Mouse (Mus musculus) B cell, adult (primary cell): ENCODE measurements around the gene Frmd6. TPM values are rescaled to one million over a fixed set of nuclear protein-coding genes. Genes with fewer than 3 reads are reported as not detected.

Source experiments
- total RNA-seq: library from RNA; stranded (reverse); gene quantifications from 4 replicates; pipeline ENCODE4 v1.2.4, GENCODE M21; 2023; ENCODE audit not compliant: inconsistent age

Gene Frmd6
- 6.6 to 9.5 TPM (median 7.9 TPM) in 4 replicates for total RNA-seq

GRCm38 (mm10) chr12:70824729-70825650, at the start of gene Frmd6:
Frmd6 (plus strand) TSS chr12:70825514.

GRCm38 (mm10) chr12:70937571-70938384, 112.5 kb downstream of the Frmd6 start, which contains the start of gene Actr10:
Actr10 (plus strand) TSS chr12:70937857.

Other genes starting within 250 kb of the Frmd6 start
- gene Actr10, start 112.3 kb downstream of the Frmd6 start, total RNA-seq, result 99.9 to 123 TPM (median 102 TPM) in 4 replicates
- gene Psma3, start 149.1 kb downstream of the Frmd6 start, total RNA-seq, result 190 to 214 TPM (median 207 TPM) in 4 replicates
- 66.1 to 72.8 TPM (median 68.9 TPM) in 4 replicates for gene Arid4a, start 190.5 kb downstream of the Frmd6 start, total RNA-seq